Mouse (Mus musculus) liver, adult 2 months (tissue): ENCODE data around the gene Vtcn1. TPM values are rescaled to one million over a fixed set of nuclear protein-coding genes. Genes with fewer than 3 reads are reported as not detected.

ENCODE experiments used
- DNase-seq: peaks from one replicate; pipeline ENCODE4 v3.0.0-alpha.2; 2011; ENCODE audit warnings: low read depth, low spot score; ENCODE audit errors: extremely low read depth
- H3K27ac ChIP-seq: fragments of 200-500 bp; replicated peaks from 2 replicates; pipeline ENCODE4 v1.5.1; 2012; ENCODE audit warnings: low read depth, mild to moderate bottlenecking, control low read depth, inconsistent platforms, low read length; ENCODE audit not compliant: insufficient read depth
- H3K27me3 ChIP-seq: fragments of 200-500 bp; 2 replicates; pipeline ENCODE4 v1.6.1; 2012; ENCODE audit warnings: mild to moderate bottlenecking, moderate library complexity, low read length, inconsistent platforms; ENCODE audit not compliant: control insufficient read depth, insufficient read depth
- H3K36me3 ChIP-seq: fragments of 200-500 bp; 2 replicates; pipeline ENCODE4 v1.6.1; 2012; ENCODE audit warnings: low read length, inconsistent platforms; ENCODE audit not compliant: control insufficient read depth, insufficient read depth
- H3K4me1 ChIP-seq: fragments of 200-500 bp; 2 replicates; pipeline ENCODE4 v1.6.1; 2011; ENCODE audit warnings: low read length; ENCODE audit not compliant: control insufficient read depth, insufficient read depth
- H3K4me3 ChIP-seq: fragments of 200-500 bp; 2 replicates; pipeline ENCODE4 v1.5.1; 2011; ENCODE audit warnings: low read depth, mild to moderate bottlenecking, control low read depth, low read length, moderate library complexity; ENCODE audit not compliant: insufficient read depth
- H3K79me2 ChIP-seq: fragments of 200-500 bp; 2 replicates; pipeline ENCODE4 v1.6.1; 2012; ENCODE audit warnings: inconsistent platforms, mild to moderate bottlenecking, low read length, moderate library complexity; ENCODE audit not compliant: control insufficient read depth, insufficient read depth
- H3K9ac ChIP-seq: fragments of 200-500 bp; 2 replicates; pipeline ENCODE4 v1.6.1; 2012; ENCODE audit warnings: low read depth, mild to moderate bottlenecking, control low read depth, inconsistent platforms, low read length
- CTCF ChIP-seq: fragments of 200-500 bp; IDR thresholded peaks from 2 replicates; pipeline ENCODE4 v1.5.1; 2011; ENCODE audit warnings: low read depth, low read length, control low read depth
- POLR2A ChIP-seq: fragments of 200-500 bp; IDR thresholded peaks from 2 replicates; pipeline ENCODE4 v1.6.1; 2011; ENCODE audit warnings: low read length, control low read depth; ENCODE audit not compliant: insufficient read depth; ENCODE audit errors: extremely low read depth
- whole genome bisulfite sequencing: fragments of 180-500 bp; shearing (Covaris S2); methylation state at CpG from one replicate; pipeline ENCODE4 v1.1.7; 2018; 5-methylcytosine and 5-hydroxymethylcytosine counted together
- polyA plus RNA-seq: library from polyadenylated mRNA; depleted of rRNA; stranded (reverse); fragments of >200 nt; gene quantifications from 2 replicates; pipeline ENCODE4 v1.2.3, GENCODE M21; 2012; rRNA removed
- total RNA-seq: library from RNA; depleted of rRNA; stranded (reverse); fragments of >200 nt; gene quantifications from 2 replicates; pipeline ENCODE4 v1.2.3, GENCODE M21; 2014; rRNA removed

Vtcn1 gene
- total and polyA plus RNA-seq, 2 experiments = 0.55 to 0.61 TPM

DNA sequence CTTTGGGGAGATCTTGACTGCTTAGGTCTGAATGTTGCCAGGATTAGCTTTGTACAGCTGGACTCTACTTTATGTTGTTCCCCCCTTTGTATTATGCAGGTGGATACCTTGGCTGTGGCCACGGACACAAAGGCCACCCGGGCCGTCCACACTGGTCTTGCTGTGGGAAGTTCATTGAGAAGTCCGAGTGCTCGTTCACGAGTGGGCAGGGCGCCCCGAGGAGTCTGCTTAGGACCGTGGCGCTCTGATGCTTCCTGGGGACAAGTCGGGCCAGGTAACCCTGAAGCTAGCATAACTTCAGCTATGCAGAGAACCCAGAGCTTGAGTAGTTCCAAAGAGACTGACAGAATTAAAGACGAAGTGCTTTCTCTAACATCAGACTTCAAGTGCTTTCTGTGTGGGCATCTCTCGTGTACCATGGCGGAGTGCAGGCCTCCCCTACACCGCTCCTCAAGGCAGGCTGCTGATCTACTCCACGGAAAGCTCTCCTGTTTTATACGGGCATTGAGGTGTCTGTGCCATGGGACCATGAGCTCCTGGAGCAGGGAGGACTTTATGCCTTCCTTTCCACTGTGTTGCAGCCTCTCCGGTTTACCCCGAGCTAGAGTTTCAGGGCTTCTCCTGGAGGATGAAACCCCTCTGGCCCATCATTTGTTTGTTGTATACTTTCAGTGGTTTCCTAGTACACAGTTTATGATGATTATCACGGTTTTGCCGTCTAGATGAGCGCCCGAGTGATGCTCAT, 106.2 kb downstream of the Vtcn1 start:
- Histone ChIP-seq H3K27me3 (no peaks in the 10 kb centered on the region), H3K36me3 (no peaks in the 10 kb centered on the region), H3K4me1 (no peaks in the 10 kb centered on the region), H3K9ac (no peak overlapping the region), H3K79me2 (no peaks in the 10 kb centered on the region), H3K27ac (no peak overlapping the region), H3K4me3 (no peak overlapping the region)
- 94% methylated on average over 23 of the region's 23 CpGs for whole genome bisulfite sequencing
- TF ChIP-seq POLR2A (no peak), CTCF (no peak)
- no peak for DNase-seq

DNA sequence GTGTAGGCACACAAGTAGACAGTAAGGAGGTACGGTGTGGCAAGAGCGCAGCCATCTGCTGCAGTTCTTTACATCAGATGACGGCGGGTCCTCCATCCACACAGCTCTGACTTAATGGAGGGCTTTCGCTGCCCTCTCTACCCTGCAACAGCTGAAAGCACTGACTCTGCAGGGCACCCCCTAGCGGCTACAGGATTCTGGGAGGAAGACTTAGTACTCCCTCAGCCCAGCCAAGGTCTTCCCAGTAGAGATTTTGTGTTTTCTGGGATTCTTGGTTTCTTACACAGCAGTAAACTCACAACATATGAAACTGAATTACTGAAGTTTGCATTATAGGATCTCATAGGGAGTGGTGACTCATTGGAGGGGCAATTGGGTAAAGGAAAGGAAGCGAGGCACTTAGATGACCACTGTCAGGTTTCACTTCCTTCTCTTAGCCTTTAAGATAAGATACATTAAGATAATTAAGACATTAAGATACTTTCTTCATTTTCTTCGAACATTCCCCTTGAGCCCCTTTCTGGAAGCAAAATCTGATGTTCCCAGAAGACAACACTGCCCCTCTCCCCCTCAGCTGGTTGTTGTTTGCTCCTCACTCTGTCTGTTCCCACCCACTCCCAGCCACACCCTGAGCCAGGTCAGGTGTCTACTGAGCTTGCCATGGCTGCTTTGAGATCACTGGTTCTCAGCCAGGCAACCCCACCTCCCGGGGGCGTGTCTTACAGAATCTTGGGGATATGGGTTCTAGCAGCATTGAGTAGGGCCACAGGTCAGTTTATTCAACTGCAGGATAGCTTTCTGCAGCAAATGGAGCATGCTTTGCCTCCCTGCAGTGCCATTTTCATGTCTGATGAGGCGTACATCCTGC, 107.1 kb downstream of the Vtcn1 start:
- Histone ChIP-seq H3K79me2 (no peaks in the 10 kb centered on the region), H3K4me1 (no peaks in the 10 kb centered on the region), H3K9ac (no peak overlapping the region), H3K27me3 (no peaks in the 10 kb centered on the region), H3K27ac (no peak overlapping the region), H3K4me3 (no peak overlapping the region), H3K36me3 (no peaks in the 10 kb centered on the region)
- whole genome bisulfite sequencing = 79% methylated on average over 11 of the region's 11 CpGs
- peak; percentile 27 for TF ChIP-seq CTCF
- no peak for TF ChIP-seq POLR2A
- DNase-seq = no peak

DNA sequence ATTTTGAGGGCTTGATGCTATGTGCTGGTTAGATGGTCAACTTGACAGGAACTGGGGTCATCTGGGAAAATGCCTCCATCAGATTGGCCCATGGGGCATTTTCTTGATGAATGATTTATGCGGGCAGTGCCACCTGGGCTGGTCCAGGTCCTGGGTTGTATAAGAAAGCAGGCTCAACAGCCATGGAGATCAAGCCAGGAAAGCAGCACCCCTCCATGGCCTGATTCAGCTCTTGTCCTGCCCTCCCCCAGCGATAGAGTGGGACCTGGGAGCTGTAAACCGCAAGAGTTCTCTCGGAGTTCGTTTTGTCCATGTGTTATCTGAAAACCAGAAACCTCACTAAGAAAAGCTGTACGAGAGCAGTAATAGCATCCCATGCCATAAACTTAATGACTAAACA, 110.3 kb downstream of the Vtcn1 start:
- H3K36me3 ChIP-seq = peaks cover 4% of the 10 kb centered on the region
- no peak for DNase-seq
- no peak overlapping the region for H3K27ac ChIP-seq
- no peak overlapping the region for H3K4me3 ChIP-seq
- H3K27me3 ChIP-seq = no peaks in the 10 kb centered on the region
- no peaks in the 10 kb centered on the region for H3K79me2 ChIP-seq
- 93% methylated on average over 6 of the region's 6 CpGs for WGBS
- TF ChIP-seq POLR2A = no peak
- TF ChIP-seq CTCF = no peak
- no peaks in the 10 kb centered on the region for H3K4me1 ChIP-seq
- no peak overlapping the region for H3K9ac ChIP-seq

DNA sequence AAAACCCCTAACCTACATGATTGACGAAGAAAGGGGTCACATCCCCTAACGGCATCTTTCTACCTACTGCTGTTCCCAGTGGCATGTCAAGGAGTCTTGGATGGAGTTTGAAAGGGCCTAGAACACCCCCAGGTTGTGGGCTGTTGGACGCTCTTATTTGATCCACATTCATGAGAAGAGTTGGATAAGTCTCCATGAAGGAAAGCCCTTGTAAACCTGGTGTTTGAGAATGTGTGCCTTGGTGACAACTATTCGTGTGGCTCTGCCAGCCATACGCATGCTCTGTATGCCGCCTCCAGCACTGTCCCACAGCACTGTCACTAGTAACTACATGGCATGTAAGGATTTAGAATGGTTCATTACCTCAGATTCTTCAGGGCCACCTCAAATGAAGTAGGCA, 110.9 kb downstream of the Vtcn1 start:
- peaks cover 8% of the 10 kb centered on the region for H3K36me3 ChIP-seq
- H3K79me2 ChIP-seq = no peaks in the 10 kb centered on the region
- no peaks in the 10 kb centered on the region for H3K4me1 ChIP-seq
- H3K9ac ChIP-seq = no peak overlapping the region
- H3K27me3 ChIP-seq = no peaks in the 10 kb centered on the region
- no peak for DNase-seq
- H3K4me3 ChIP-seq = no peak overlapping the region
- 95% methylated on average over 6 of the region's 6 CpGs for WGBS
- TF ChIP-seq POLR2A (no peak), CTCF (no peak)
- no peak overlapping the region for H3K27ac ChIP-seq

DNA sequence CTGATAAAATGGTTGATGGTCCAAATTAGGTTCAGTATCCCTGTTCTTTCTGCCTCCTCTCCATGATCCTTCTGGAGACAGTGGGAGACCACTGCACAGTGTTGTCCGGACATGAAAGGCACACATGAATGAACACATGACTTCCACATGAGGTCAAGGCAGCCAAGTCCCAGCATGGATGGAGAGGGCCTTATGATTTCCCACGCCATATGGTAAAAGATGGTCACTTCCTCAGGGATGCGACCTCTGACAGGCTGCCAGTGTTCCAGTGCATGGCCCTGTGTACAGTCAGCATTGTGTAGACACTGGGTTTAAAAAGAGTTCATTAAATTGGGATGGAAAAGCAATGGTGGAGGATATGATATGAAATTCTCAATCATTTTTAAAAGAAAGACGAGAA, 113.0 kb downstream of the Vtcn1 start:
- Histone ChIP-seq H3K4me1 (no peaks in the 10 kb centered on the region), H3K79me2 (no peaks in the 10 kb centered on the region), H3K36me3 (peaks cover 8% of the 10 kb centered on the region), H3K27ac (no peak overlapping the region), H3K9ac (no peak overlapping the region), H3K27me3 (no peaks in the 10 kb centered on the region), H3K4me3 (no peak overlapping the region)
- TF ChIP-seq CTCF (no peak), POLR2A (no peak)
- DNase-seq = no peak
- WGBS = 97% methylated on average over 4 of the region's 4 CpGs

DNA sequence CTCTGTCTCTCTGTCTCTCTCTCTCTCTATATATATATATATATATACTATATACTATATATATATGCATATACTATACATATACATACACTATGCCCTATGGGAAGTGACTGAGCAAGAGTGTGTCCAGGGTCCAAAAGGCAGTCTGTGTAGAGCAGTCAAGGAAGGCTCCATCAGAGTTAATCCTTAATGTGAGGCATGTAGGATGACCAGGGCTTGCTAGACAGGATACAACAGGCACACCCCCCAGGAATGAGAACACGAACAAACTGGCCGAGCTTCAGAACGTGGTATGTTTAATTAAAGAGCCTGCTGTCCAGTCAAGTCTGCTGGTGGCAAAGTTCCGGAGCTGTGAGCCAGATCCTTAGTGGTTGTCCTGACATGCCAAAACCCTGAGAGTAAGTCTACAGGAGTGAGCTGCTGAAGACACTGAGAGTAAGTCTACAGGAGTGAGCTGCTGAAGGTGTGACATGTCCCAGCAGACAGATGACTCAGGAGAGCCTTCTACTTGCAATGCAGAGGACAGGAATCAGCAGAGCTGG, 115.3 kb downstream of the Vtcn1 start:
- Histone ChIP-seq H3K4me3 (no peak overlapping the region), H3K4me1 (no peaks in the 10 kb centered on the region), H3K36me3 (peaks cover 8% of the 10 kb centered on the region), H3K9ac (no peak overlapping the region), H3K79me2 (no peaks in the 10 kb centered on the region), H3K27ac (no peak overlapping the region), H3K27me3 (no peaks in the 10 kb centered on the region)
- DNase-seq = no peak
- 91% methylated on average over 4 of the region's 4 CpGs for WGBS
- no peak for TF ChIP-seq POLR2A
- TF ChIP-seq CTCF = no peak

Other genes with a start within 250 kb of the Vtcn1 start
- 17.7 and 18.5 TPM in 2 replicates for gene Man1a2, start 140.0 kb upstream of the Vtcn1 start, total RNA-seq
- 3.9 and 4.0 TPM in 2 replicates for gene Man1a2, start 140.0 kb upstream of the Vtcn1 start, polyA plus RNA-seq
- 0.74 and 0.92 TPM in 2 replicates for gene Trim45, start 96.7 kb downstream of the Vtcn1 start, total RNA-seq
- gene Trim45, start 96.7 kb downstream of the Vtcn1 start, polyA plus RNA-seq = 0.83 and 0.95 TPM in 2 replicates
- gene Ttf2, start 144.2 kb downstream of the Vtcn1 start, total RNA-seq = 2.6 TPM in 2 replicates
- 1.3 and 1.9 TPM in 2 replicates for gene Ttf2, start 144.2 kb downstream of the Vtcn1 start, polyA plus RNA-seq
- under 0.01 TPM in 1 of 2 replicates, not detected in the other for gene Cd101, start 204.1 kb downstream of the Vtcn1 start, total RNA-seq
- gene Cd101, start 204.1 kb downstream of the Vtcn1 start, polyA plus RNA-seq = 0.06 and 0.07 TPM in 2 replicates